8 mouse cellular contexts compared by ENCODE assay signal in genomic region chr11:75926431-75927312, GRCm38 (mm10). TPM values are rescaled to one million over a fixed set of nuclear protein-coding genes. Genes with fewer than 3 reads are reported as not detected.
A peak's percentile ranks its signal among the peaks of the same experiment; 100 is the strongest.
DNase-seq lines count a peak whose midpoint lies in the region; ATAC-seq and TF ChIP-seq lines count a peak whose summit lies in the region.

No protein-coding gene starts in this region.

- no peak for TF ChIP-seq POLR2A in thymus, adult 2 months (IDR thresholded peaks at IDR 0.05; ENCODE audit: control insufficient read depth, extremely low read depth, insufficient read depth, low read length, poor library complexity)

- no peak for ATAC-seq in midbrain, embryonic 11.5 days (ENCODE audit: low FRiP score)
- ATAC-seq in midbrain, embryonic 14.5 days (ENCODE audit: low FRiP score, low TSS enrichment), result no peak
- peak; percentile 93 for ATAC-seq in common myeloid progenitor, adult 5-6 weeks (replicated peaks; ENCODE audit: low read depth, poor library complexity, severe bottlenecking)
- ATAC-seq in midbrain, embryonic 15.5 days (replicated peaks), result no peak

- no peaks in the 10 kb centered on the region for H3K27me3 ChIP-seq in midbrain, embryonic 11.5 days (ENCODE audit: control insufficient read depth, insufficient read depth, low read length)
- no peaks in the 10 kb centered on the region for H3K27me3 ChIP-seq in midbrain, embryonic 14.5 days (ENCODE audit: control insufficient read depth, insufficient read depth, low read length)
- no peaks in the 10 kb centered on the region for H3K27me3 ChIP-seq in thymus, adult 2 months (ENCODE audit: control insufficient read depth, insufficient read depth, low read length)
- H3K27me3 ChIP-seq in midbrain, embryonic 15.5 days (replicated peaks), result no peaks in the 10 kb centered on the region

- H3K36me3 ChIP-seq in midbrain, embryonic 11.5 days (ENCODE audit: control insufficient read depth, insufficient read depth, low read length), result no peaks in the 10 kb centered on the region
- no peaks in the 10 kb centered on the region for H3K36me3 ChIP-seq in midbrain, embryonic 14.5 days (ENCODE audit: control insufficient read depth, insufficient read depth, low read length)
- H3K36me3 ChIP-seq in thymus, adult 2 months (ENCODE audit: control insufficient read depth, insufficient read depth, low read length), result no peaks in the 10 kb centered on the region
- H3K36me3 ChIP-seq in midbrain, embryonic 15.5 days (replicated peaks), result no peaks in the 10 kb centered on the region

- H3K27ac ChIP-seq in midbrain, embryonic 11.5 days (ENCODE audit: low read depth, low read length), result no peak overlapping the region
- no peak overlapping the region for H3K27ac ChIP-seq in midbrain, embryonic 14.5 days (replicated peaks; ENCODE audit: low read depth, low read length)
- no peak overlapping the region for H3K27ac ChIP-seq in thymus, adult 2 months (ENCODE audit: control insufficient read depth, insufficient read depth, low read length)
- no peak overlapping the region for H3K27ac ChIP-seq in midbrain, embryonic 15.5 days

- WGBS in midbrain, embryonic 11.5 days, result 79% methylated on average over 13 of the region's 13 CpGs
- 66% methylated on average over 13 of the region's 13 CpGs for WGBS in midbrain, embryonic 14.5 days
- 20% methylated on average over 13 of the region's 13 CpGs for WGBS in thymus, adult 2 months
- WGBS in midbrain, embryonic 15.5 days, result 61% methylated on average over 13 of the region's 13 CpGs

- H3K9ac ChIP-seq in midbrain, embryonic 11.5 days (ENCODE audit: low read length), result no peak overlapping the region
- no peak overlapping the region for H3K9ac ChIP-seq in midbrain, embryonic 14.5 days (replicated peaks; ENCODE audit: low read length)
- no peak overlapping the region for H3K9ac ChIP-seq in midbrain, embryonic 15.5 days

- no peak overlapping the region for H3K4me2 ChIP-seq in midbrain, embryonic 11.5 days
- no peak overlapping the region for H3K4me2 ChIP-seq in midbrain, embryonic 14.5 days (ENCODE audit: low read length)
- H3K4me2 ChIP-seq in midbrain, embryonic 15.5 days, result no peak overlapping the region

- peak; percentile 53 for DNase-seq in midbrain, embryonic 11.5 days (ENCODE audit: low spot score, missing footprints)
- no peak for DNase-seq in midbrain, embryonic 14.5 days
- peak; percentile 45 to 65 for DNase-seq in kidney, postnatal 25 days
- peak; percentile 87 for DNase-seq in lung, postnatal 36 days
- peak; percentile 28 for DNase-seq in thymus, adult 2 months
- no peak for DNase-seq in left cerebral cortex, postnatal 14 days (ENCODE audit: low spot score in 2 of 2)

- H3K9me3 ChIP-seq in midbrain, embryonic 11.5 days (ENCODE audit: control insufficient read depth, low read length), result no peaks in the 10 kb centered on the region
- no peaks in the 10 kb centered on the region for H3K9me3 ChIP-seq in midbrain, embryonic 14.5 days (ENCODE audit: control insufficient read depth, low read length)
- no peaks in the 10 kb centered on the region for H3K9me3 ChIP-seq in midbrain, embryonic 15.5 days

- intact Hi-C loops in left cerebral cortex, postnatal 14 days (cut with DNase I), result no loop called here

- no peak for TF ChIP-seq CTCF in thymus, adult 2 months (IDR thresholded peaks at IDR 0.05; ENCODE audit: borderline replicate concordance, control insufficient read depth, extremely low read depth, insufficient read depth, low read length, poor library complexity)

- H3K4me1 ChIP-seq in midbrain, embryonic 11.5 days (ENCODE audit: control insufficient read depth, insufficient read depth, low read length), result no peaks in the 10 kb centered on the region
- H3K4me1 ChIP-seq in midbrain, embryonic 14.5 days (ENCODE audit: control insufficient read depth, insufficient read depth, low read length), result 0 out of 2 replicates have a peak, but pooled peaks cover 4% of the 10 kb centered on the region
- H3K4me1 ChIP-seq in thymus, adult 2 months (replicated peaks; ENCODE audit: control insufficient read depth, insufficient read depth, low read length), result peaks cover 20% of the 10 kb centered on the region
- H3K4me1 ChIP-seq in midbrain, embryonic 15.5 days, result no peaks in the 10 kb centered on the region; the same call in 1 of the 2 replicates

- no peak overlapping the region for H3K4me3 ChIP-seq in midbrain, embryonic 11.5 days (ENCODE audit: low read depth, low read length)
- no peak overlapping the region for H3K4me3 ChIP-seq in midbrain, embryonic 14.5 days (replicated peaks; ENCODE audit: low read depth, low read length)
- H3K4me3 ChIP-seq in thymus, adult 2 months (ENCODE audit: control insufficient read depth, insufficient read depth, low read length), result no peak overlapping the region
- no peak overlapping the region for H3K4me3 ChIP-seq in midbrain, embryonic 15.5 days

RNA-seq across cellular contexts. Expression of gene Rph3al, which starts 11.6 kb away (rescaled TPM):
- polyA plus RNA-seq in midbrain, embryonic 11.5 days (2014; fragmentation: Nextera tagmentation; extraction: Ambion mirVana), result 0.66 and 1.1 TPM in 2 replicates
- 1.6 and 2.3 TPM in 2 replicates for polyA plus RNA-seq in midbrain, embryonic 14.5 days (2014; fragmentation: Nextera tagmentation; extraction: Ambion mirVana)
- total RNA-seq in common myeloid progenitor, adult 5-6 weeks (2017), result 1.5 and 1.9 TPM in 2 replicates
- polyA plus RNA-seq in thymus, adult 2 months (2012; rRNA removed), result 7.6 TPM in 2 replicates
- total RNA-seq in left cerebral cortex, postnatal 14 days (2021), result 1 to 10 TPM; 2.9 to 3.4 TPM
- 3.2 and 3.8 TPM in 2 replicates for polyA plus RNA-seq in midbrain, embryonic 15.5 days (2015; fragmentation: Nextera tagmentation; extraction: Ambion mirVana)

Comparison
In these comparisons a context has a peak if more than half of its experiments do, and no peak if none do; other contexts are left out.
1. DNase-seq: peak in midbrain, embryonic 11.5 days (single experiment), kidney, postnatal 25 days (2 of 2), lung, postnatal 36 days (single experiment) and thymus, adult 2 months (single experiment); none in midbrain, embryonic 14.5 days (single experiment) and left cerebral cortex, postnatal 14 days (0 of 2).